Mouse (Mus musculus): ENCODE measurements around the gene Siglec1. TPM values are rescaled to one million over a fixed set of nuclear protein-coding genes. Genes with fewer than 3 reads are reported as not detected.
A peak's percentile ranks its signal among the peaks of the same experiment; 100 is the strongest.
"Not testable (repeated sequence)": the region's sequence is repeated elsewhere in the genome, so short reads cannot be mapped to it uniquely, and the experiment has no call there.

Siglec1 gene
- total RNA-seq, 1 experiment from 2014 or later: not detected

GRCm38 (mm10) chr2:131105061-131105460, 18.5 kb upstream of the Siglec1 start:
- ATAC-seq (replicated peaks; ENCODE audit: insufficient number of reproducible peaks, low FRiP score, low TSS enrichment, poor library complexity, severe bottlenecking): not testable (repeated sequence)

GRCm38 (mm10) chr2:131104021-131104420, 17.5 kb upstream of the Siglec1 start:
- ATAC-seq (replicated peaks; ENCODE audit: insufficient number of reproducible peaks, low FRiP score, low TSS enrichment, poor library complexity, severe bottlenecking): no peak

GRCm38 (mm10) chr2:131101530-131101929, 15.0 kb upstream of the Siglec1 start:
- no peak for ATAC-seq (replicated peaks; ENCODE audit: insufficient number of reproducible peaks, low FRiP score, low TSS enrichment, poor library complexity, severe bottlenecking)

GRCm38 (mm10) chr2:131097087-131097486, 10.5 kb upstream of the Siglec1 start:
- ATAC-seq (replicated peaks; ENCODE audit: insufficient number of reproducible peaks, low FRiP score, low TSS enrichment, poor library complexity, severe bottlenecking): no peak

GRCm38 (mm10) chr2:131096101-131096795, 9.7 kb upstream of the Siglec1 start:
- ATAC-seq (replicated peaks; ENCODE audit: insufficient number of reproducible peaks, low FRiP score, low TSS enrichment, poor library complexity, severe bottlenecking): no peak

- ATAC-seq (replicated peaks; ENCODE audit: insufficient number of reproducible peaks, low FRiP score, low TSS enrichment, poor library complexity, severe bottlenecking): peak; percentile 68; the same call in 1 of the 2 replicates
These were observed 8.3 kb upstream of the Siglec1 start for GRCm38 (mm10) chr2:131094823-131095222.

- ATAC-seq (replicated peaks; ENCODE audit: insufficient number of reproducible peaks, low FRiP score, low TSS enrichment, poor library complexity, severe bottlenecking): no peak
These were observed 7.0 kb upstream of the Siglec1 start for GRCm38 (mm10) chr2:131093577-131093976.

GRCm38 (mm10) chr2:131090852-131091251, 4.3 kb upstream of the Siglec1 start:
- ATAC-seq (replicated peaks; ENCODE audit: insufficient number of reproducible peaks, low FRiP score, low TSS enrichment, poor library complexity, severe bottlenecking): no peak; the same call in 1 of the 2 replicates

- peak; percentile 65 for ATAC-seq (replicated peaks; ENCODE audit: insufficient number of reproducible peaks, low FRiP score, low TSS enrichment, poor library complexity, severe bottlenecking)
These were observed 3.1 kb upstream of the Siglec1 start for GRCm38 (mm10) chr2:131089634-131090033.

- no peak for ATAC-seq (replicated peaks; ENCODE audit: insufficient number of reproducible peaks, low FRiP score, low TSS enrichment, poor library complexity, severe bottlenecking)
These were observed 2.0 kb upstream of the Siglec1 start for GRCm38 (mm10) chr2:131088581-131088980.

- ATAC-seq (replicated peaks; ENCODE audit: insufficient number of reproducible peaks, low FRiP score, low TSS enrichment, poor library complexity, severe bottlenecking): no peak
These were observed 2.4 kb downstream of the Siglec1 start for GRCm38 (mm10) chr2:131084206-131084605.

GRCm38 (mm10) chr2:131080507-131080906, 6.1 kb downstream of the Siglec1 start:
- no peak for ATAC-seq (replicated peaks; ENCODE audit: insufficient number of reproducible peaks, low FRiP score, low TSS enrichment, poor library complexity, severe bottlenecking)

- ATAC-seq (replicated peaks; ENCODE audit: insufficient number of reproducible peaks, low FRiP score, low TSS enrichment, poor library complexity, severe bottlenecking): no peak
These were observed 14.0 kb downstream of the Siglec1 start for GRCm38 (mm10) chr2:131072536-131072935.

GRCm38 (mm10) chr2:131067481-131067880, 19.1 kb downstream of the Siglec1 start:
- ATAC-seq (replicated peaks; ENCODE audit: insufficient number of reproducible peaks, low FRiP score, low TSS enrichment, poor library complexity, severe bottlenecking): no peak

- no peak for ATAC-seq (replicated peaks; ENCODE audit: insufficient number of reproducible peaks, low FRiP score, low TSS enrichment, poor library complexity, severe bottlenecking)
These were observed 20.2 kb downstream of the Siglec1 start for GRCm38 (mm10) chr2:131066342-131066741.

GRCm38 (mm10) chr2:131063404-131063864, 23.1 kb downstream of the Siglec1 start, which contains the start of gene Adam33:
Adam33 (minus strand) TSS chr2:131063814.
- no peak for ATAC-seq (replicated peaks; ENCODE audit: insufficient number of reproducible peaks, low FRiP score, low TSS enrichment, poor library complexity, severe bottlenecking)

- no peak for ATAC-seq (replicated peaks; ENCODE audit: insufficient number of reproducible peaks, low FRiP score, low TSS enrichment, poor library complexity, severe bottlenecking)
These were observed 25.0 kb downstream of the Siglec1 start for GRCm38 (mm10) chr2:131061607-131062006.

- no peak for ATAC-seq (replicated peaks; ENCODE audit: insufficient number of reproducible peaks, low FRiP score, low TSS enrichment, poor library complexity, severe bottlenecking)
These were observed 25.8 kb downstream of the Siglec1 start for GRCm38 (mm10) chr2:131060784-131061183.

GRCm38 (mm10) chr2:131059781-131060540, 26.6 kb downstream of the Siglec1 start:
- no peak for ATAC-seq (replicated peaks; ENCODE audit: insufficient number of reproducible peaks, low FRiP score, low TSS enrichment, poor library complexity, severe bottlenecking)

- ATAC-seq (replicated peaks; ENCODE audit: insufficient number of reproducible peaks, low FRiP score, low TSS enrichment, poor library complexity, severe bottlenecking): no peak
These were observed 27.2 kb downstream of the Siglec1 start for GRCm38 (mm10) chr2:131059377-131059776.

All from monocyte, adult 5-6 weeks (primary cell).